Mouse (Mus musculus): ENCODE data around the gene Cbln3.

Cbln3 gene

GRCm38 (mm10) chr14:55880982-55881381 lies 3.2 kb downstream of the Cbln3 start:
- DNase-seq (ENCODE audit: low read depth in 2 of 2, low spot score in 2 of 2) = no peak

GRCm38 (mm10) chr14:55879623-55880022 lies 4.6 kb downstream of the Cbln3 start:
- DNase-seq (ENCODE audit: low read depth in 2 of 2, low spot score in 2 of 2) = peak; percentile 66 to 84

GRCm38 (mm10) chr14:55878316-55878940 lies 5.8 kb downstream of the Cbln3 start:
- no peak for DNase-seq (ENCODE audit: low read depth in 2 of 2, low spot score in 2 of 2)

GRCm38 (mm10) chr14:55877469-55878315 lies 6.5 kb downstream of the Cbln3 start:
- DNase-seq (ENCODE audit: low read depth in 2 of 2, low spot score in 2 of 2) = no peak

GRCm38 (mm10) chr14:55873714-55874683 lies 10.2 kb downstream of the Cbln3 start:
- peak; percentile 79 to 86 for DNase-seq (ENCODE audit: low read depth in 2 of 2, low spot score in 2 of 2)

- no peak for DNase-seq (ENCODE audit: low read depth in 2 of 2, low spot score in 2 of 2)
Measured at GRCm38 (mm10) chr14:55873242-55873713, 10.9 kb downstream of the Cbln3 start.

- DNase-seq (ENCODE audit: low read depth in 2 of 2, low spot score in 2 of 2) = no peak
Measured at GRCm38 (mm10) chr14:55872551-55872950, 11.6 kb downstream of the Cbln3 start.

GRCm38 (mm10) chr14:55872039-55872438 lies 12.2 kb downstream of the Cbln3 start:
- DNase-seq (ENCODE audit: low read depth in 2 of 2, low spot score in 2 of 2) = no peak

- DNase-seq (ENCODE audit: low read depth in 2 of 2, low spot score in 2 of 2) = no peak
Measured at GRCm38 (mm10) chr14:55869538-55869937, 14.7 kb downstream of the Cbln3 start.

GRCm38 (mm10) chr14:55868230-55869026 lies 15.8 kb downstream of the Cbln3 start:
- no peak for DNase-seq (ENCODE audit: low read depth in 2 of 2, low spot score in 2 of 2)

GRCm38 (mm10) chr14:55866962-55867361 lies 17.2 kb downstream of the Cbln3 start:
- no peak for DNase-seq (ENCODE audit: low read depth in 2 of 2, low spot score in 2 of 2)

GRCm38 (mm10) chr14:55863773-55864172 lies 20.4 kb downstream of the Cbln3 start:
- peak; percentile 58 to 65 for DNase-seq (ENCODE audit: low read depth in 2 of 2, low spot score in 2 of 2)

GRCm38 (mm10) chr14:55862970-55863369 lies 21.2 kb downstream of the Cbln3 start:
- DNase-seq (ENCODE audit: low read depth in 2 of 2, low spot score in 2 of 2) = no peak

- no peak for DNase-seq (ENCODE audit: low read depth in 2 of 2, low spot score in 2 of 2)
Measured at GRCm38 (mm10) chr14:55862186-55862585, 22.0 kb downstream of the Cbln3 start.

GRCm38 (mm10) chr14:55857588-55857987 lies 26.6 kb downstream of the Cbln3 start:
- DNase-seq (ENCODE audit: low read depth in 2 of 2, low spot score in 2 of 2) = no peak

GRCm38 (mm10) chr14:55855101-55855561 lies 29.1 kb downstream of the Cbln3 start:
- DNase-seq (ENCODE audit: low read depth in 2 of 2, low spot score in 2 of 2) = no peak

- no peak for DNase-seq (ENCODE audit: low read depth in 2 of 2, low spot score in 2 of 2)
Measured at GRCm38 (mm10) chr14:55854406-55855100, 29.6 kb downstream of the Cbln3 start.

- DNase-seq (ENCODE audit: low read depth in 2 of 2, low spot score in 2 of 2) = no peak
Measured at GRCm38 (mm10) chr14:55853621-55854285, 30.4 kb downstream of the Cbln3 start, which contains the start of gene Nynrin. Gene Nynrin (plus strand): TSS chr14:55854010.

All from CD8-positive naive resting alpha-beta T cell, adult 2 months (primary cell).